Mouse (Mus musculus) heart, adult 2 months (tissue): ENCODE measurements around the gene D5Ertd579e.

Experiments
- CTCF ChIP-seq: fragments of 200-600 bp; IDR thresholded peaks from 2 replicates; pipeline ENCODE4 v1.8.1; 2022; ENCODE audit warnings: antibody characterized with exemption, mild to moderate bottlenecking, moderate library complexity
- POLR2A ChIP-seq: fragments of 200-500 bp; IDR thresholded peaks from 2 replicates; pipeline ENCODE4 v1.6.1; 2011; ENCODE audit warnings: mild to moderate bottlenecking, low read depth, low read length, control low read depth; ENCODE audit not compliant: insufficient read depth

DNA sequence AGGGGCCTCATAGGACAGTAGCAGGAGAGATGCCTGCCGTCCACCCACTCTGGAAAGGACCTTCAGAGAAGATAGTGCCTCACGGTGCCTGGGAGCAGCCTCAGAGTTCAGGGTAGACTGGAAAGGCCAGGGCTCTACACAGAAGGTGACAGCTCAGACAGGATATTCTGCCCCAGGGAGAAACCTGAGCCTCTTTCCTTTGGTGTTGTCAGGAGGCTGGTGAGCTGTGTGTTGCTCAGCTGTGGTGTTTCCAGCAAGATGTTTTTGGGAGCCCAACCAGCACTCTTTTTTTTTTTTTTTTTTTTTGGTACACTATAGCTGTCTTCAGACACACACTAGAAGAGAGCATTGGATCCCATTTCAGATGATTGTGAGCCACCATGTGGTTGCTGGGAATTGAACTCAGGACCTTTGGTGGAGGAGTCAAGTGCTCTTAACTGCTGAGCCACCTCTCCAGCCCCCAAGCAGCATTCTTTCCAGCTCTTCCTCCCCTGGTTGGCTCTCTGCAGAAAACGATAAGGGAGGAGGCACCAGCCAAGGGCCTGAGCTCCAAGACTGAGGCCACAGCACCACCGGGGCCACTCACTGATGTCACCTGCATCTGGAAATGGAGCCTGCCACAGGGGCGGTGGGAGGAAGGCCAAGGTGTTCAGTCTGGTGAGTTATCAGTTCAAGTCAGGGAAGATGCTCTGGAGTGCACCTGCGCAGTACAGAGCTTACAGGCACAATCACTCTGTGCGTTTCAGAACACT lies 36.3 kb upstream of the D5Ertd579e start:
- TF ChIP-seq CTCF: no peak
- no peak for TF ChIP-seq POLR2A
